Mouse (Mus musculus): ENCODE data around the gene Arhgef18. TPM values are rescaled to one million over a fixed set of nuclear protein-coding genes. Genes with fewer than 3 reads are reported as not detected.

Arhgef18 gene
- total and polyA plus RNA-seq, 3 experiments, result 3.0 to 6.6 TPM; not detected in 1

- TF ChIP-seq ZKSCAN1 (IDR thresholded peaks at IDR 0.05; ENCODE audit: low read depth, low read length) (no peak), GABPA (IDR thresholded peaks at IDR 0.05; ENCODE audit: low read depth, low read length) (no peak), USF2 (IDR thresholded peaks at IDR 0.05; ENCODE audit: borderline replicate concordance in 1 of 2, insufficient read depth in 1 of 2, low read depth in 1 of 2, low read length in 2 of 2) (no peak), EP300 (IDR thresholded peaks at IDR 0.05; ENCODE audit: low read depth in 1 of 2, low read length in 2 of 2) (peak in 1 of 2 experiments; percentile 60; a peak in 3 of 4 replicates), USF1 (IDR thresholded peaks at IDR 0.05; ENCODE audit: low read depth, low read length) (no peak)
These were observed 18.3 kb downstream of the Arhgef18 start (continued) for GRCm38 (mm10) chr8:3411085-3411484.

- no peak overlapping the region for H3K4me3 ChIP-seq (ENCODE audit: control insufficient read depth in 1 of 2, insufficient read depth in 1 of 2, low read depth in 2 of 2, low read length in 2 of 2)
- peak; percentile 91 for DNase-seq (ENCODE audit: low read depth, low spot score)
- TF ChIP-seq GATA1 (IDR thresholded peaks at IDR 0.05; ENCODE audit: low read depth, low read length), result peak; percentile 93
- TF ChIP-seq ZKSCAN1 (IDR thresholded peaks at IDR 0.05; ENCODE audit: low read depth, low read length), result no peak
- TF ChIP-seq MYB (IDR thresholded peaks at IDR 0.05; ENCODE audit: low read depth, low read length), result peak; percentile 82
- TF ChIP-seq NRF1 (IDR thresholded peaks at IDR 0.05; ENCODE audit: insufficient read depth, low read depth, low read length, poor library complexity, severe bottlenecking), result no peak
- TF ChIP-seq JUND (IDR thresholded peaks at IDR 0.05; ENCODE audit: low read depth, low read length), result peak; percentile 73; the same call in 1 of the 2 replicates
- TF ChIP-seq NELFE (IDR thresholded peaks at IDR 0.05; ENCODE audit: low read depth, low read length), result no peak
- peak; percentile 95 for TF ChIP-seq TCF12 (IDR thresholded peaks at IDR 0.05; ENCODE audit: low read depth, low read length)
- peak; percentile 67 for TF ChIP-seq SIN3A (IDR thresholded peaks at IDR 0.05; ENCODE audit: low read length)
- TF ChIP-seq CHD2 (IDR thresholded peaks at IDR 0.05; ENCODE audit: low read length), result no peak
- peak; percentile 65; the same call in 1 of the 2 replicates for TF ChIP-seq BHLHE40 (IDR thresholded peaks at IDR 0.05; ENCODE audit: borderline replicate concordance, low read depth, low read length)
- no peak for TF ChIP-seq UBTF (IDR thresholded peaks at IDR 0.05; ENCODE audit: borderline replicate concordance, insufficient read depth, low read depth, low read length)
- TF ChIP-seq POLR2AphosphoS2 (IDR thresholded peaks at IDR 0.05; ENCODE audit: low read length), result no peak
- no peak for TF ChIP-seq POLR2AphosphoS5 (IDR thresholded peaks at IDR 0.05; ENCODE audit: borderline replicate concordance, low read depth, low read length)
- TF ChIP-seq E2F4 (IDR thresholded peaks at IDR 0.05; ENCODE audit: borderline replicate concordance, low read depth, low read length), result no peak
- peak; percentile 87 for TF ChIP-seq TAL1 (IDR thresholded peaks at IDR 0.05; ENCODE audit: low read length)
- no peak for TF ChIP-seq MAX (IDR thresholded peaks at IDR 0.05; ENCODE audit: low read length)
- no peak for TF ChIP-seq SMC3 (IDR thresholded peaks at IDR 0.05; ENCODE audit: low read depth, low read length)
- no peak for TF ChIP-seq MYC (IDR thresholded peaks at IDR 0.05; ENCODE audit: low read depth, low read length)
- TF ChIP-seq MXI1 (IDR thresholded peaks at IDR 0.05; ENCODE audit: low read depth, low read length), result no peak
- TF ChIP-seq ETS1 (IDR thresholded peaks at IDR 0.05; ENCODE audit: low read depth, low read length), result peak; percentile 96
- TF ChIP-seq ZNF384 (IDR thresholded peaks at IDR 0.05; ENCODE audit: low read depth, low read length), result peak; percentile 94
- peak; percentile 91 to 98 for TF ChIP-seq EP300 (IDR thresholded peaks at IDR 0.05; ENCODE audit: low read depth in 1 of 2, low read length in 2 of 2)
- no peak for TF ChIP-seq HCFC1 (IDR thresholded peaks at IDR 0.05; ENCODE audit: low read depth, low read length)
- TF ChIP-seq USF2 (IDR thresholded peaks at IDR 0.05; ENCODE audit: borderline replicate concordance in 1 of 2, insufficient read depth in 1 of 2, low read depth in 1 of 2, low read length in 2 of 2), result no peak
- peak; percentile 90 for TF ChIP-seq RCOR1 (IDR thresholded peaks at IDR 0.05; ENCODE audit: low read depth, low read length)
- peaks cover 21 to 46% of the 10 kb centered on the region in 2 experiments for H3K4me1 ChIP-seq (ENCODE audit: control insufficient read depth in 1 of 2, insufficient read depth in 2 of 2, low read length in 2 of 2)
- H3K27me3 ChIP-seq (ENCODE audit: control insufficient read depth in 1 of 2, insufficient read depth in 2 of 2, low read length in 2 of 2), result no peaks in the 10 kb centered on the region
- H3K79me2 ChIP-seq (ENCODE audit: control insufficient read depth, insufficient read depth, low read length, poor library complexity), result no peaks in the 10 kb centered on the region
- peak overlapping the region; percentile 78 for H3K27ac ChIP-seq (ENCODE audit: control insufficient read depth, low read depth, low read length)
- H3K9ac ChIP-seq (ENCODE audit: control insufficient read depth, low read depth, low read length, poor library complexity, severe bottlenecking), result no peak overlapping the region
- peaks cover 0 to 45% of the 10 kb centered on the region in 2 experiments; a peak in 2 of 4 replicates for H3K36me3 ChIP-seq (ENCODE audit: control insufficient read depth in 1 of 2, insufficient read depth in 2 of 2, low read length in 2 of 2)
- no peaks in the 10 kb centered on the region for H3K9me3 ChIP-seq (replicated peaks; ENCODE audit: insufficient read depth, low read length)
These were observed 19.1 kb downstream of the Arhgef18 start for GRCm38 (mm10) chr8:3411901-3412301.

All from MEL (cell line).